Mouse (Mus musculus): ENCODE measurements around the gene Rbfox3. TPM values are rescaled to one million over a fixed set of nuclear protein-coding genes. Genes with fewer than 3 reads are reported as not detected.

Gene Rbfox3
- polyA plus RNA-seq, 1 experiment from 2014 or later: 11.7 TPM

DNA sequence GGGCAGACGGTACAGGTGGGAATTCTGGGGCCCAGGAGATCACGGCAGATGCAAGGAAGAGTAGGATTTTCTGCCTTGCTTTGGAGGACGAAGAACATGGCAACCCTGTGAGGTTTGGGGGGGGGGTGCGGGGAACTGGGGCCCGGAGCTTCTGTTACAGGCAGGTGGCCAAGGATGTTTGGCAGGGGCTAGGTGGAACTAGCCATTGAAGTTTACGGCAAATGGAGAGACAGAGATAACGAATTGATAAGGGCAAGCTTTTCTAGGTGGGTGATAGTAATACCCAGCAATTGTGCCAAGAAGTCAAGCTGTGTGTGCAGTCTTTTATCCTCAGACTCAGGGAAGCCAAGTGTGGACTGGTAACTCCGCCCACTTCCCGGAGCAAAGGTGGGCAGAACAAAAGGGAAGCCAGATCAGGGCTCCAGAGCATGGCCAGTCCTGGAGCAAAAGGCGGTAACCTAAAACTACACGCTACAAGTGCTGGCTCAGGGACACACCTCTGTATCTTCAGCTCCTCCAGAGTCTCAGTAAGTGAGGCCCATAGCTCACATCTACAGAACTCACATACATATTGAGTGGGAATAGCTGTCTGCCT is 443.9 kb downstream of the Rbfox3 start:
- H3K4me1 ChIP-seq (replicated peaks): peaks cover 28% of the 10 kb centered on the region
- H3K9me3 ChIP-seq: no peaks in the 10 kb centered on the region
- no peaks in the 10 kb centered on the region for H3K36me3 ChIP-seq
- no peaks in the 10 kb centered on the region for H3K27me3 ChIP-seq (ENCODE audit: insufficient read depth, poor library complexity, severe bottlenecking)
- H3K4me3 ChIP-seq: no peak overlapping the region
- WGBS: 61% methylated on average over 11 of the region's 11 CpGs
- no peak for DNase-seq (ENCODE audit: low spot score)
- peak overlapping the region; percentile 13; the same call in 1 of the 2 replicates for H3K27ac ChIP-seq

DNA sequence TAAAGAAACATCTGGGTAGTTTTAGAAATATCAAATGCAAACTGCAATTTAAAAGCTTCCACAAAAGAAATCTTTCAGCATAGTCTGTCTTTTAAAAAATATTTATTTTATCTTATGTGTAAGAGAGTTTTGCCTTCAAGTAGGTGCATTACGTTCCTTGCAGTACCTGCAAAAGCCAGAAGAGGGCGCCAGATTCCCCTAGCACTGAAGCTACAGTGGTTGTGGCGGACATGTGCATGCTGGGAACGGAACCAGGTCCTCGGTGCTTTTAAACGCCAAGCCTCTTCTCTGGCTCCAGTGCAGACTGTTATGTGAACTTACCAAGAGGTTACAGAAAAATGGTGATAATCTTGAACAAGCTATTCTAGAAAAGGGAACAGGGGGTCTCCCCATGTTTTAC is 451.1 kb downstream of the Rbfox3 start:
- Histone ChIP-seq H3K4me3 (no peak overlapping the region), H3K27me3 (ENCODE audit: insufficient read depth, poor library complexity, severe bottlenecking) (peaks cover 7% of the 10 kb centered on the region; the same call in 1 of the 2 replicates), H3K9me3 (peaks cover 5% of the 10 kb centered on the region; the same call in 1 of the 2 replicates), H3K27ac (no peak overlapping the region), H3K36me3 (no peaks in the 10 kb centered on the region), H3K4me1 (replicated peaks) (peaks cover 26% of the 10 kb centered on the region)
- DNase-seq (ENCODE audit: low spot score): no peak
- WGBS: 59% methylated on average over 6 of the region's 6 CpGs

- H3K36me3 ChIP-seq: no peaks in the 10 kb centered on the region
- peaks cover 26% of the 10 kb centered on the region for H3K4me1 ChIP-seq (replicated peaks)
- 75% methylated on average over 4 of the region's 4 CpGs for WGBS
- H3K4me3 ChIP-seq: no peak overlapping the region
- peak overlapping the region; percentile 19; the same call in 1 of the 2 replicates for H3K27ac ChIP-seq
- H3K9me3 ChIP-seq: peaks cover 5% of the 10 kb centered on the region; the same call in 1 of the 2 replicates
- peaks cover 7% of the 10 kb centered on the region; the same call in 1 of the 2 replicates for H3K27me3 ChIP-seq (ENCODE audit: insufficient read depth, poor library complexity, severe bottlenecking)
- no peak for DNase-seq (ENCODE audit: low spot score)
Measured at GRCm38 (mm10) chr11:118459536-118459935, 451.9 kb downstream of the Rbfox3 start.

DNA sequence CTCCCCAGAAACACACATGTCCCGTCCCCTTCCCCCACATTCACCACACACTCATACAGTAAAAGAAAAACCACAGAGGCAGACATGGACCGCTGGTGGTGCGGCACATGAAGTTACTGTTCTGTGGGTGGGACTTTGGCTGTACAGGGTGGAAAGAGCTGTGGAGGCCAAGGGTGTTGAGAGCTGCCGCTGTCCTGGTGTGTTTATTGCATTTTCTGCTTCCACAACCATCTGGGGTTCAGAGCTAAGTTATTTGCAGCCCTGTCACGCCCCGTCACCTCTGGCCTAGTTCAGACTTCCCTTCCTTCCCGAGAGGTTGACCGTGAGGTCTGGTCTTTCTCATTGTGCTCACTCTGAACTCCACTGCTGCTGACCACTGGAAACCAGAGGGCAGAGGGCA is 452.3 kb downstream of the Rbfox3 start:
- peaks cover 26% of the 10 kb centered on the region for H3K4me1 ChIP-seq (replicated peaks)
- H3K36me3 ChIP-seq: no peaks in the 10 kb centered on the region
- no peak overlapping the region for H3K4me3 ChIP-seq
- 54% methylated on average over 8 of the region's 8 CpGs for whole genome bisulfite sequencing
- H3K27ac ChIP-seq: peak overlapping the region; percentile 19
- peaks cover 7% of the 10 kb centered on the region; the same call in 1 of the 2 replicates for H3K27me3 ChIP-seq (ENCODE audit: insufficient read depth, poor library complexity, severe bottlenecking)
- H3K9me3 ChIP-seq: peaks cover 5% of the 10 kb centered on the region; the same call in 1 of the 2 replicates
- peak; percentile 22 for DNase-seq (ENCODE audit: low spot score)

DNA sequence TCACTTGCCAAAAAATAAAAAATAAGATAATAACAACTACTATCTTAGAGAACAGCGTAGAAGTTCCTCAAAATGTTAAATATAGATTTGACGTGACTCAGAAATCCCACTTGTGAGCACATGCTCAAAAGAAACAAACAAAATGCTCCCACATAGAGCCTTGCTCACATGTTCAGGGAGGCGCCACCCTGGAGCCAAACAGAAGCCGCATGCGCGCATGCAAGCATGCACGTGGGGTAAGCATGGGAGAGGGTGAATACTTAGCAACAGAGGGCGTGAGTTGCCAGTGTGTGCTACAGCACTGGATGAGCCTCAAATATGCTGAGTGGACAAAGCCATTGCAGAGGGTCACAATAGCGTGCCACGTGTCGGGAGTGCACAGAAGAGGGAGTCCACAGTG is 454.5 kb downstream of the Rbfox3 start:
- Histone ChIP-seq H3K4me3 (no peak overlapping the region), H3K36me3 (no peaks in the 10 kb centered on the region), H3K4me1 (replicated peaks) (peaks cover 13% of the 10 kb centered on the region), H3K27me3 (ENCODE audit: insufficient read depth, poor library complexity, severe bottlenecking) (peaks cover 7% of the 10 kb centered on the region; the same call in 1 of the 2 replicates), H3K9me3 (peaks cover 5% of the 10 kb centered on the region; the same call in 1 of the 2 replicates), H3K27ac (no peak overlapping the region)
- 81% methylated on average over 11 of the region's 11 CpGs for WGBS
- DNase-seq (ENCODE audit: low spot score): no peak

GRCm38 (mm10) chr11:118455788-118456187 is 455.6 kb downstream of the Rbfox3 start:
- H3K27ac ChIP-seq: no peak overlapping the region
- no peak for DNase-seq (ENCODE audit: low spot score)
- H3K4me1 ChIP-seq (replicated peaks): peaks cover 13% of the 10 kb centered on the region
- 88% methylated on average over 6 of the region's 6 CpGs for WGBS
- peaks cover 5% of the 10 kb centered on the region; the same call in 1 of the 2 replicates for H3K9me3 ChIP-seq
- no peak overlapping the region for H3K4me3 ChIP-seq
- peaks cover 7% of the 10 kb centered on the region; the same call in 1 of the 2 replicates for H3K27me3 ChIP-seq (ENCODE audit: insufficient read depth, poor library complexity, severe bottlenecking)
- no peaks in the 10 kb centered on the region for H3K36me3 ChIP-seq

- H3K36me3 ChIP-seq: no peaks in the 10 kb centered on the region
- H3K27me3 ChIP-seq (ENCODE audit: insufficient read depth, poor library complexity, severe bottlenecking): peaks cover 7% of the 10 kb centered on the region; the same call in 1 of the 2 replicates
- no peak overlapping the region for H3K4me3 ChIP-seq
- no peaks in the 10 kb centered on the region for H3K9me3 ChIP-seq
- no peak for DNase-seq (ENCODE audit: low spot score)
- WGBS: 78% methylated on average over 11 of the region's 11 CpGs
- no peak overlapping the region for H3K27ac ChIP-seq
- H3K4me1 ChIP-seq (replicated peaks): peaks cover 6% of the 10 kb centered on the region
Measured at GRCm38 (mm10) chr11:118453886-118454671, 457.3 kb downstream of the Rbfox3 start.

GRCm38 (mm10) chr11:118452955-118453354 is 458.4 kb downstream of the Rbfox3 start:
- no peak overlapping the region for H3K27ac ChIP-seq
- WGBS: 62% methylated on average over 2 of the region's 2 CpGs
- no peaks in the 10 kb centered on the region for H3K36me3 ChIP-seq
- H3K4me1 ChIP-seq (replicated peaks): no peaks in the 10 kb centered on the region; the same call in 1 of the 2 replicates
- DNase-seq (ENCODE audit: low spot score): no peak
- H3K4me3 ChIP-seq: no peak overlapping the region
- no peaks in the 10 kb centered on the region for H3K9me3 ChIP-seq
- H3K27me3 ChIP-seq (ENCODE audit: insufficient read depth, poor library complexity, severe bottlenecking): peaks cover 6% of the 10 kb centered on the region; the same call in 1 of the 2 replicates

DNA sequence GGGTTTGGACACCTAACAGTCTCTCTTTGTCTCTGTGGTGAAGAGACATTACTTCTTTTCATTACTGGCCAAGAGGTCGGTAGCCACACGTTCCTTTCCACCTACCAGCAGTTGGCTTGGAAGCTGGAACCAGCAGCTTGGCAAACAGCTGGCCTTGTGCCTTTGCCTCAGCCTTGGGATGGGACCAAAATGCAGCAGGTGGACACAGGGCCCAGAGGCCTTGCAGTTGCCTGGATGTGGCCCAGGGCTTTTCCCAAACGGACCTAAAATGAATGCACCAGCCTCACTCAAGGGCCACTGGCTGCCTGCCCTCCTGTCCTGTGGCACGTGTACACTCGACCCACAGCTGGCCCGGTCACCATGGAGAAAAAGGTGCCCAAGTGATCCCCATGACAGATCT is 460.2 kb downstream of the Rbfox3 start:
- 82% methylated on average over 6 of the region's 6 CpGs for WGBS
- no peaks in the 10 kb centered on the region for H3K9me3 ChIP-seq
- no peaks in the 10 kb centered on the region; the same call in 1 of the 2 replicates for H3K4me1 ChIP-seq (replicated peaks)

GRCm38 (mm10) chr11:118448385-118448784 is 463.0 kb downstream of the Rbfox3 start:
- no peaks in the 10 kb centered on the region for H3K9me3 ChIP-seq
- H3K36me3 ChIP-seq: no peaks in the 10 kb centered on the region
- no peak for DNase-seq (ENCODE audit: low spot score)
- 84% methylated on average over 8 of the region's 8 CpGs for WGBS
- no peak overlapping the region for H3K4me3 ChIP-seq
- H3K4me1 ChIP-seq (replicated peaks): no peaks in the 10 kb centered on the region; the same call in 1 of the 2 replicates
- H3K27ac ChIP-seq: no peak overlapping the region
- H3K27me3 ChIP-seq (ENCODE audit: insufficient read depth, poor library complexity, severe bottlenecking): peaks cover 17% of the 10 kb centered on the region

More for the DNA sequence above, 460.2 kb downstream of the Rbfox3 start:
- peaks cover 1% of the 10 kb centered on the region; the same call in 1 of the 2 replicates for H3K27me3 ChIP-seq (ENCODE audit: insufficient read depth, poor library complexity, severe bottlenecking)
- no peak overlapping the region for H3K4me3 ChIP-seq
- no peak for DNase-seq (ENCODE audit: low spot score)
- no peaks in the 10 kb centered on the region for H3K36me3 ChIP-seq
- H3K27ac ChIP-seq: no peak overlapping the region

GRCm38 (mm10) chr11:118447346-118447745 is 464.1 kb downstream of the Rbfox3 start:
- Histone ChIP-seq H3K4me3 (no peak overlapping the region), H3K27me3 (ENCODE audit: insufficient read depth, poor library complexity, severe bottlenecking) (peaks cover 20% of the 10 kb centered on the region), H3K36me3 (no peaks in the 10 kb centered on the region), H3K4me1 (replicated peaks) (no peaks in the 10 kb centered on the region; the same call in 1 of the 2 replicates), H3K9me3 (no peaks in the 10 kb centered on the region), H3K27ac (no peak overlapping the region)
- WGBS: 75% methylated on average over 4 of the region's 4 CpGs
- no peak for DNase-seq (ENCODE audit: low spot score)

DNA sequence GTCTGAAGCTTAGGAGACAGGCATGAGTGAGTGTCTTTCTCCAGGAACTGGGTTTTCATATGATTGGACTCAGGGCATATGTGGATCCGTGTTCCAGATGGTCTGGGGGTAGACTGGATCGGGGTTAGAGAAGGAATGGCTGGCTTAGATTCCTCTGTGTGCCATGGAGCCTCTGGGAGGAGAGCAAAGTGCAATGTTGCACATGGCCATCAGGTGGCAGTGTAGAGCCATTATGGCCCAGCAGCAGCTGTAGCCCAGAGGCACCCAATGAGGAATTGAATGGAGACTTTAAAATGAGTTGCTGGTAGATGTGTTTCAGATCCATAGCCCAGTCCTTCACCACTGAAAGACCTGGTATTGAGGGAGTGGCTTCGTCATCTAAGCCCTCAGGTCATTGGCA is 465.6 kb downstream of the Rbfox3 start:
- peaks cover 20% of the 10 kb centered on the region for H3K27me3 ChIP-seq (ENCODE audit: insufficient read depth, poor library complexity, severe bottlenecking)
- H3K4me3 ChIP-seq: no peak overlapping the region
- H3K9me3 ChIP-seq: no peaks in the 10 kb centered on the region
- no peaks in the 10 kb centered on the region for H3K36me3 ChIP-seq
- peak; percentile 81 for DNase-seq (ENCODE audit: low spot score)
- 23% methylated on average over 3 of the region's 3 CpGs for whole genome bisulfite sequencing
- H3K4me1 ChIP-seq (replicated peaks): no peaks in the 10 kb centered on the region; the same call in 1 of the 2 replicates
- H3K27ac ChIP-seq: no peak overlapping the region

Data from hindbrain, embryonic 10.5 days (tissue).